Mouse (Mus musculus): ENCODE data around the gene Mrps6.
"Not testable (repeated sequence)": the region's sequence is repeated elsewhere in the genome, so short reads cannot be mapped to it uniquely, and the experiment has no call there.

Mrps6 gene

GRCm38 (mm10) chr16:92062832-92063231 is 4.8 kb downstream of the Mrps6 start:
- DNase-seq (ENCODE audit: low spot score in 2 of 2): no peak

- DNase-seq (ENCODE audit: low spot score in 2 of 2): no peak
Measured at GRCm38 (mm10) chr16:92064801-92065200, 6.7 kb downstream of the Mrps6 start.

- DNase-seq (ENCODE audit: low spot score in 2 of 2): no peak
Measured at GRCm38 (mm10) chr16:92070338-92070737, 12.3 kb downstream of the Mrps6 start.

- DNase-seq (ENCODE audit: low spot score in 2 of 2): no peak
Measured at GRCm38 (mm10) chr16:92076797-92077196, 18.7 kb downstream of the Mrps6 start.

- no peak for DNase-seq (ENCODE audit: low spot score in 2 of 2)
Measured at GRCm38 (mm10) chr16:92083771-92084453, 25.8 kb downstream of the Mrps6 start.

- DNase-seq (ENCODE audit: low spot score in 2 of 2): no peak
Measured at GRCm38 (mm10) chr16:92089225-92089624, 31.2 kb downstream of the Mrps6 start.

GRCm38 (mm10) chr16:92091876-92092275 is 33.8 kb downstream of the Mrps6 start:
- DNase-seq (ENCODE audit: low spot score in 2 of 2): no peak

- no peak for DNase-seq (ENCODE audit: low spot score in 2 of 2)
Measured at GRCm38 (mm10) chr16:92098351-92099051, 40.4 kb downstream of the Mrps6 start.

GRCm38 (mm10) chr16:92099598-92099997 is 41.5 kb downstream of the Mrps6 start:
- no peak for DNase-seq (ENCODE audit: low spot score in 2 of 2)

GRCm38 (mm10) chr16:92100111-92100510 is 42.0 kb downstream of the Mrps6 start:
- DNase-seq (ENCODE audit: low spot score in 2 of 2): no peak

GRCm38 (mm10) chr16:92102115-92102514 is 44.0 kb downstream of the Mrps6 start:
- no peak for DNase-seq (ENCODE audit: low spot score in 2 of 2)

GRCm38 (mm10) chr16:92102931-92103330 is 44.9 kb downstream of the Mrps6 start:
- not testable (repeated sequence) for DNase-seq (ENCODE audit: low spot score in 2 of 2)

GRCm38 (mm10) chr16:92103572-92104331 is 45.7 kb downstream of the Mrps6 start:
- DNase-seq (ENCODE audit: low spot score in 2 of 2): no peak

- DNase-seq (ENCODE audit: low spot score in 2 of 2): no peak
Measured at GRCm38 (mm10) chr16:92104332-92104590, 46.2 kb downstream of the Mrps6 start.

GRCm38 (mm10) chr16:92104951-92105350 is 46.9 kb downstream of the Mrps6 start:
- no peak for DNase-seq (ENCODE audit: low spot score in 2 of 2)

- no peak for DNase-seq (ENCODE audit: low spot score in 2 of 2)
Measured at GRCm38 (mm10) chr16:92105631-92106030, 47.6 kb downstream of the Mrps6 start.

- no peak for DNase-seq (ENCODE audit: low spot score in 2 of 2)
Measured at GRCm38 (mm10) chr16:92107346-92107745, 49.3 kb downstream of the Mrps6 start.

- no peak for DNase-seq (ENCODE audit: low spot score in 2 of 2)
Measured at GRCm38 (mm10) chr16:92114706-92115241, 56.7 kb downstream of the Mrps6 start.

GRCm38 (mm10) chr16:92115611-92116421 is 57.7 kb downstream of the Mrps6 start:
- DNase-seq (ENCODE audit: low spot score in 2 of 2): peak; percentile 72 to 76

GRCm38 (mm10) chr16:92117337-92118209 is 59.5 kb downstream of the Mrps6 start:
- peak in 1 of 2 experiments; percentile 25 for DNase-seq (ENCODE audit: low spot score in 2 of 2)
